Mouse (Mus musculus): Measurements from ENCODE around the gene Wasl. TPM values are rescaled to one million over a fixed set of nuclear protein-coding genes. Genes with fewer than 3 reads are reported as not detected.

Gene Wasl
- 25.1 and 30.6 TPM in 2 replicates for polyA plus RNA-seq (2012; rRNA removed)

DNA sequence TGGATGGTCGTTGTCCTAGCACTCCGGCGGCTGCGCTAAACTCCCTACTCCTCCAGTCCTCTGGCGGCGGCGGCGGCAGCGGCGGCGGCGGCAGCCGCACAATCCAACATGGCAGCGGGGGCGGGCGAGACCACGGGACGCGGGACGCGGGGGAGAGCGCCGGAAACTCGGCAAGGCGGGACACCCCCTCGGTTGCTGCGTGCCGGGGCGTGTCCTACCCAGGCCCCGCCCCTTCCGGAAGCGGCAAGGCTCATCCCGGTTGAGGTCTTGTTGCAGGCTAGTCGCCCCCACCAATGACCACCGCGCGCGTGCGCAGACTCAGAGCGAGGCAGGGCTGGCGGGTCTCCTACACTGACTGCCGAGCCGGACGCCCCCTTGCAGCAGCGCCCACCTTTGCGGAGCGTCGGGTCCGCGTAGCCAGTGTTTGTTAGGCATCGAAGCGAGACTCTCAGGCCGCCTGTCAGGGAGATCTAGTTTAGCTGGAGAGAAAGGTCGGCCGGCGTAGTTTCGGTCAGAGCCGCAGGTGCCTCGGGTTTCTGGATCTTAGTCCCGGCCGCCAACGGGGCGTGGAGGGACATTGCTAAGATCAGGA, at the start of gene Wasl:
Wasl (minus strand) TSS at position 143 of the 592 bp plus-strand sequence.
- peak; percentile 25; the same call in 1 of the 2 replicates for TF ChIP-seq CTCF (IDR thresholded peaks at IDR 0.05; ENCODE audit: borderline replicate concordance, extremely low read depth, insufficient read depth, insufficient read length)
- peak; percentile 75 for TF ChIP-seq POLR2A (IDR thresholded peaks at IDR 0.05; ENCODE audit: borderline replicate concordance, extremely low read depth, insufficient read depth, insufficient read length, poor library complexity, severe bottlenecking)
- DNase-seq (ENCODE audit: low read depth), result peak; percentile 100

DNA sequence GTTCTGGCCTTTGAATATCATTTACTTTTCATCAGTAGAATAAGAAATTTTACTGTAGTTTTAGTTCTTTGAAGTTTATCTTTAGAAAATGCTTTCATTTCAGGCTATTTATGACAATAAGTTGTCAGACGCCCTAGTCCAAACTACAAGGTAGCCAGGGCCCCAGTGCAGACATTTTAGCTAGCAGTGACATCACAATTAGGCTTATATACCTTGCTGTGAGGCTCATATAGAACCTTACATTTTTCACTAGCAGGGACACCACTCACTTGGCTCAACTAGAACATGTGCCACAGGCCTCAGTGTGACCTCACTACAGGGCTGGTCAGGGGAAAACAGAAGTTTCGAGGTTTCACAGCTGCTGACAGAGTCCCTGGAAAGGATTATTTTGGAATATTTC, 42.7 kb upstream of the Wasl start:
- no peak for TF ChIP-seq CTCF (IDR thresholded peaks at IDR 0.05; ENCODE audit: borderline replicate concordance, extremely low read depth, insufficient read depth, insufficient read length)
- TF ChIP-seq POLR2A (IDR thresholded peaks at IDR 0.05; ENCODE audit: borderline replicate concordance, extremely low read depth, insufficient read depth, insufficient read length, poor library complexity, severe bottlenecking), result no peak
- DNase-seq (ENCODE audit: low read depth), result no peak

DNA sequence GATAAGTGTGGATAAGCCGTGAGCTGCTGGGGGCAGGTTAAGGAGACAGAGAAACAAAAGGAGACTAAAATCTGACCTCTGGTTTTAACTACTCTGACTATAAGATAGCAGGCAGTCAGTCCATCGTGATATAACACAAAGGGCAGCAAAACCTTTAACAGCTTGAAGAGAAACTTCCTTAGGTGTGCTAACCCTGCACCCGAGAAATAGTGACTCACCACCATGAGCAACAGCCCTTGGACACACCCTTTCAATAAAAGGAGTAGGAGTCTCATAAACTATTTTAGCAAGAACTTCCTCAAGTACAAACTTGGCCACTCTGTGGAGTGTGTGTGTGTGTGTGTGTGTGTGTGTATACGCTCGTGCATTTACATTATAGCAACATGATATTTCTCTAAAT, 42.3 kb upstream of the Wasl start:
- TF ChIP-seq CTCF (IDR thresholded peaks at IDR 0.05; ENCODE audit: borderline replicate concordance, extremely low read depth, insufficient read depth, insufficient read length) (no peak), POLR2A (IDR thresholded peaks at IDR 0.05; ENCODE audit: borderline replicate concordance, extremely low read depth, insufficient read depth, insufficient read length, poor library complexity, severe bottlenecking) (no peak)
- DNase-seq (ENCODE audit: low read depth), result no peak

DNA sequence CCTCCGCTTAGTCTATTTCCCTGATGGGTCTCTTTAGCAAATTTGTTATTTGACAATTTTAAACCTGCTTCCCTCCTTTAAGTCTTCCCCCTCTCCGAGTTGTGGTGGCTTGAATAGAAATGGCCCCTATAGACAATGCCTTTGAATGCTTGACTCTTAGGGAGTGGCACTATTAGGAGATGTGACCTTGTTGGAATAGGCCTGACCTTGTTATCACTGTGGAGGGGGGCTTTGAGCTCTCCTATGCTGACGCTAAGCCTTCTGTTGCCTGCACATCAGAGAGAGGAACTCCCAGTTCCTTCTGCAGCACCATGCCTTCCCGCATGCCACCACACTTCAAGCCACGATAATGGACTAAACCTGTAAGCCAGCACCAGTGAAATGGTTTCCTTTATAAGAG, 32.4 kb upstream of the Wasl start:
- no peak for TF ChIP-seq POLR2A (IDR thresholded peaks at IDR 0.05; ENCODE audit: borderline replicate concordance, extremely low read depth, insufficient read depth, insufficient read length, poor library complexity, severe bottlenecking)
- no peak for TF ChIP-seq CTCF (IDR thresholded peaks at IDR 0.05; ENCODE audit: borderline replicate concordance, extremely low read depth, insufficient read depth, insufficient read length)
- no peak for DNase-seq (ENCODE audit: low read depth)

DNA sequence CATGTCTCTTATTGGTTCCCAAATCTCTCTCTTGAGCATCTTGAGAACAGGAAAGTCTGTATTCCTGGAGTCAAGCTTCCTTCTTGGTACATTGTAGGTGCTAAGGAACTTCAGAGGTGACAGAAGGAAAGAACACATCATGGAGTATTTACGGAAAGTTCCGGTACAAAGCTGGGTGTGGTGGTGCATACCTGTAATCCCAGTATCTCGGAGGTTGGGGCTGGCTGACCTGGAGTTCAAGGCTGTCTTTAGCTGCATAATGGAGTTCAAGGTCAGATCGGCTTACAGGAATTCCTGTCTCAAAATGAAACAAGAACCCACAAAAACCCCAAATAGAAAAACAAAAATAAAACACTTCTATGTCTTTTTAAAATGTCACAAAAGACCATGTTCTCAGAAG, 31.3 kb upstream of the Wasl start:
- DNase-seq (ENCODE audit: low read depth), result no peak
- TF ChIP-seq CTCF (IDR thresholded peaks at IDR 0.05; ENCODE audit: borderline replicate concordance, extremely low read depth, insufficient read depth, insufficient read length), result no peak
- TF ChIP-seq POLR2A (IDR thresholded peaks at IDR 0.05; ENCODE audit: borderline replicate concordance, extremely low read depth, insufficient read depth, insufficient read length, poor library complexity, severe bottlenecking), result no peak

DNA sequence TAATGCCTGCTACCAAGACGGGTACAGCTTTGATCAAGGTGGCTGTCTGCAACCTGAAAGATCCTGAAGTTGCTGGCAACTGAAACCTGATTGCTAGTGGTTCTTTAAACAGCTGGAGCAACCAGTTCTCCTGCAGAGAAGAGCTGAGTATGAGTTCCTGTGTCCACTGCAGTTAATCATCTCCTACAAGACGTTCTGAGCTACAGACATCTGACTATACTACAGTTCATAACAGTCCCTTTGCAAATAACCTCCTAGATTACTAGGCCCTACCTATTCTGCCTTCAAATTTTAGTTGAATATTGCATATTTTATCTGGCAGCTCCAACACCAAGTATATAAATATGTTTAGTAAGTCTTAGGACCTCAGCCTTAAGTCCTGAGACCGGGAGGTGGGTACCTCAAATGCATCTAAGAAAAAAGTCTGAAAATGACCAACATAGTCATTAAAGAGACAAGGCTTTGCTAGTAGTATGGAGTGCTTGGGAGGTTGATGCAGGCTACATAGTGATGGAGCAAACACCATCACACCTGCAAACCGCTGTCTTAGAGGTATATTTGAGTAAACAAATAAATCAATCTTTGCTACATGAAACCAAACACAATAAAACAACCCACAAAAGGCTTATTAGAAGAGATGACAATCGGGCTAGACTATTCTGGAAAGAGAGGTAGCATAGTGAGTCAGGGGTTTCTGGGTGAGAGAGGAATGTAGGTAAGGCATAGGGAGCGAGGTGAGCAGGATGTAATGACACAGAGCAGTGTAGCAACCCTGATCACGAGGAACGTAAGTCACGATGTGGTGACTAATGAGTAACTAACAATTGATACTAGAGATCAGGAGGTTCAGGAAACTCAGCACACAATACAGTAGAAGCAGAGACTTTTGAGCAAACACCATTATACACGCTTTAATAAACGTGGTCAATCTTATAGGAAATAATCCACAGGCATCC, 29.9 kb upstream of the Wasl start:
- DNase-seq (ENCODE audit: low read depth), result no peak
- TF ChIP-seq CTCF (IDR thresholded peaks at IDR 0.05; ENCODE audit: borderline replicate concordance, extremely low read depth, insufficient read depth, insufficient read length) (no peak), POLR2A (IDR thresholded peaks at IDR 0.05; ENCODE audit: borderline replicate concordance, extremely low read depth, insufficient read depth, insufficient read length, poor library complexity, severe bottlenecking) (no peak)

DNA sequence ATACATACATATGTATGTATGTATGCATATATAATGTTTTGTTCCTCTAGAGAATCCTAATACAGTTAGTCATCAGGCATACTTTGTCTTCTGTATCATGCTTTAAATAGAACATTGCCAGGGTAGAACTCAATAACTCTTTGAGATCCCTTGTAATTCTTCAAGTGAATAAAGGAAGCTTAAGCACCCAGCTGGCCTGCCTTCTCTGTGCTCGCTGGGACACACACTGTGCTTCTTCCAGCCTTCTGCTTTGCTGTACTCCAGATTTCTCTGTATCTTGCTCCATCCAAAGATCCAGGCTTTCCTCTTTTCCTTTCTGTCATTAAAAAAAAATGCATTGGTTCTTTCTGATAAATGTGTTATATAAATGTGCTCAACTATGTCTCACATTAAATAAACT, 23.1 kb upstream of the Wasl start:
- TF ChIP-seq CTCF (IDR thresholded peaks at IDR 0.05; ENCODE audit: borderline replicate concordance, extremely low read depth, insufficient read depth, insufficient read length) (no peak), POLR2A (IDR thresholded peaks at IDR 0.05; ENCODE audit: borderline replicate concordance, extremely low read depth, insufficient read depth, insufficient read length, poor library complexity, severe bottlenecking) (no peak)
- DNase-seq (ENCODE audit: low read depth), result no peak

GRCm38 (mm10) chr6:24683113-24683512, 18.3 kb upstream of the Wasl start:
- TF ChIP-seq CTCF (IDR thresholded peaks at IDR 0.05; ENCODE audit: borderline replicate concordance, extremely low read depth, insufficient read depth, insufficient read length) (no peak), POLR2A (IDR thresholded peaks at IDR 0.05; ENCODE audit: borderline replicate concordance, extremely low read depth, insufficient read depth, insufficient read length, poor library complexity, severe bottlenecking) (no peak)

GRCm38 (mm10) chr6:24667829-24668228, 3.0 kb upstream of the Wasl start:
- no peak for TF ChIP-seq CTCF (IDR thresholded peaks at IDR 0.05; ENCODE audit: borderline replicate concordance, extremely low read depth, insufficient read depth, insufficient read length)
- no peak for DNase-seq (ENCODE audit: low read depth)

More at GRCm38 (mm10) chr6:24683113-24683512, 18.3 kb upstream of the Wasl start:
- DNase-seq (ENCODE audit: low read depth), result no peak

DNA sequence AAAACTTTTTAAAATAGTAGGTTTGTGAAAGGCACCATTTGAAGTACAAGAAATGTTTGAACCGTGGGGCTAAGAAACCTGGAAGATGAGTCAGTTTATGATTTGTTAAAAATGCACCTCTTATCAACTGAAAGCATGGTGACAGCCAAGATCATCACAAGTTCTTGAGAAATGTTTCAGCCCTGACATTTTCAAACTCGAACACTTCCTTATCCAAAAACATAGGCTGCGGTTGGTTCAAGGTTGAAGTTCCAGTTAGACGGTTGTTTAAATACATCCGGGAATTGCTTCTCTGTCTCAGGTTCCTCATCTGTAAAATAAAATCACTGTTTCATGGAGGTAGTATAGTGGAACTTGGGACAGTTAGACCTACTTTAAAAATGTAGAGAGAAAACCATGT, 1.4 kb upstream of the Wasl start:
- no peak for DNase-seq (ENCODE audit: low read depth)
- TF ChIP-seq POLR2A (IDR thresholded peaks at IDR 0.05; ENCODE audit: borderline replicate concordance, extremely low read depth, insufficient read depth, insufficient read length, poor library complexity, severe bottlenecking), result no peak
- TF ChIP-seq CTCF (IDR thresholded peaks at IDR 0.05; ENCODE audit: borderline replicate concordance, extremely low read depth, insufficient read depth, insufficient read length), result no peak

GRCm38 (mm10) chr6:24664133-24664866, 509 bp downstream of the Wasl start:
- peak; percentile 68 for DNase-seq (ENCODE audit: low read depth)
- no peak for TF ChIP-seq POLR2A (IDR thresholded peaks at IDR 0.05; ENCODE audit: borderline replicate concordance, extremely low read depth, insufficient read depth, insufficient read length, poor library complexity, severe bottlenecking)
- no peak for TF ChIP-seq CTCF (IDR thresholded peaks at IDR 0.05; ENCODE audit: borderline replicate concordance, extremely low read depth, insufficient read depth, insufficient read length)
